Mouse (Mus musculus) layer of hippocampus, postnatal 25 days (tissue): ENCODE results near the gene Awat2. TPM values are rescaled to one million over a fixed set of nuclear protein-coding genes. Genes with fewer than 3 reads are reported as not detected.
"Not testable (repeated sequence)": the region's sequence is repeated elsewhere in the genome, so short reads cannot be mapped to it uniquely, and the experiment has no call there.

Experiments
- DNase-seq, 2 experiments: peaks; one replicate each; pipeline ENCODE4 v3.0.0; 2022; ENCODE audit warnings: mixed read lengths in 2 of 2, low spot score in 1 of 2; ENCODE audit errors: extremely low spot score in 1 of 2
- microRNA-seq, 2 experiments: library from miRNA; unstranded; fragments of <30 nt; microRNA quantifications; one replicate each; pipeline ENCODE4 v1.2.0; 2021
- total RNA-seq, 2 experiments: library from RNA; stranded (reverse); gene quantifications; 2 replicates each; pipeline ENCODE4 v1.2.3; 2021

Awat2 gene
- under 1 TPM in 1 of 2 experiments, not detected in 1; 0.21 TPM for total RNA-seq

DNA sequence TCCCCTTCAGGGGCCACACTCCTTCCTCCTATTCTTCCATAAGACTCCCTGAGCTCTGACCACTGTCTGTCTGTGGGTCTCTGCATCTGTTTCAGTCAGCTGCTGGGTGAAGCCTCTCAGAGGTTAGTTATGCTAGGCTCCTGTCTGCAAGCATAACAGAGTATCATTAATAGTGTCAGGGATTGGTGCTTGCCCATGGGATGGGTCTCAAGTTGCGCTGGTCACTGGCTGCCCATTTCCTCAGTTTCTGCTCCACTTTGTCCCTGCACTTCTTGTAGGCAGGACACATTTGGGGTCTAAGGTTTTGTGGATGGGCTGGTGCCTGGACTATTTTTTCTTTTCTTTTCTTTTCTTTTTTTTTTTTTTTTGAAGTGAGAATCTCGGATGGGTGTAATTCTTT lies at the start of gene Awat2:
Gene Awat2 (minus strand): TSS at position 101 of the 400 bp plus-strand sequence.
- not testable (repeated sequence) for DNase-seq

DNA sequence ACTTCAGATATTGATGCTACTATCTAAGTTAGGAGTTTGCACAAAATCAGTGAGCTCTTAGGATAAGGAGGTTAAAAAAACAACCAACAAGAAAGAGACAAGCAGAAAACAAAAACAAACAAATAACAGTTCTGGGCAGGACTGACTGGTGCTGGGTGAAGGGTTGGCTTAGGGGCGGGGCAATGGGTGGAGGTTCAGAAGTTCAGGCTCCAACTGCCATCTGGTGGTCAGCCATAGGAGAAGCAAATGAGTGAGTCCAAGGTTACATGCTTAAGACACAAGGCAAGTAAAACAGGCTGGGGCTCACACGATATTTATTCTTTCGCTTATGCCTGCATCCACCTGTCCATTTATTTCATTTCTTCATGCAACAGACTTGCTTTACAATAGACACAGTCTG lies 37.8 kb upstream of the Awat2 start:
- DNase-seq = peak; percentile 16 to 31

- DNase-seq = no peak
These were observed 33.2 kb upstream of the Awat2 start for GRCm38 (mm10) chrX:100475569-100476223.

- no peak for DNase-seq
These were observed 29.0 kb upstream of the Awat2 start for GRCm38 (mm10) chrX:100471491-100471890.

GRCm38 (mm10) chrX:100470126-100470525 lies 27.6 kb upstream of the Awat2 start:
- no peak for DNase-seq

GRCm38 (mm10) chrX:100468047-100468446 lies 25.5 kb upstream of the Awat2 start:
- no peak for DNase-seq

GRCm38 (mm10) chrX:100443532-100443931 lies 1.0 kb upstream of the Awat2 start:
- no peak for DNase-seq

GRCm38 (mm10) chrX:100432311-100432710 lies 10.2 kb downstream of the Awat2 start:
- DNase-seq = no peak

DNA sequence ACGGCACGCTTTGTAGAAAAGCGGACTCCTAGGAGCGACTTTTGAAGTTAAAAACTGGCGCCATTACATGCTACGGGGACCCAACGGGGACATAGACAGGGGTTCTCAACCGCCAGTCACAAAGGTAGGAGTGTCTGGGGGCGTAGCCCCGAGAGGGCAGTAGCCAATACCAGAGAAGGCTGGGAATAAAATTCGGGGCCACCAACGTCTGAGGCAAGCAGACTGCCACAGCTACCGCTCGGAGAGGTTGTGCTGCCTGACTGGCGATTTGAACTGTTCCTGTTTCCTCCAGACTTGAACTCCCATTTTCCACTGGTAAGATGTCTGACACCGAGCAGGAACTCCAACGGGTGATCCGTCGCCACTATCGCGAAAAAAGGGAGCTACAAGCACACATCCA lies 13.8 kb downstream of the Awat2 start, which contains the start of gene Otud6a:
Gene Otud6a (plus strand): TSS at position 321 of the 400 bp plus-strand sequence.
- no peak for DNase-seq

DNA sequence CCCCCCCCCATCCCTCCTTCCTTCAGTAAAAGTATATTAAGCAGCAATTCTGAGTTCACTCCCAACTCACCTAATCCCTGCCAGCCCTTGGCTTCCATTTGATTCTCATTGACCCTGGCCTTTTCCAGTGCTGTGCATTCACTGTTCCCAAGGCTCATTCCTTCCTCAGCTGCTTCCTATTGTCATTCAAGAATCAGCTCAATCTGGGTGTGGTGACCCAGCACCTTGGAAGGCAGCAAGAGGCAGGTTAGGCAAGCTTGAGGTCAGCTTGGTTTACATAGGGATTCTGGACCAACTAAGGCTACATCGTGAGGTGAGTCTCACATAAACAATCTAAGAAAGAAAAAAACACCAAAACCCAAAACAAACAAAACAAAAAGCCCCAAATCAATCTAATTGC lies 33.3 kb downstream of the Awat2 start:
- DNase-seq = no peak

- DNase-seq = no peak
These were observed 40.9 kb downstream of the Awat2 start for GRCm38 (mm10) chrX:100401657-100402056.

DNA sequence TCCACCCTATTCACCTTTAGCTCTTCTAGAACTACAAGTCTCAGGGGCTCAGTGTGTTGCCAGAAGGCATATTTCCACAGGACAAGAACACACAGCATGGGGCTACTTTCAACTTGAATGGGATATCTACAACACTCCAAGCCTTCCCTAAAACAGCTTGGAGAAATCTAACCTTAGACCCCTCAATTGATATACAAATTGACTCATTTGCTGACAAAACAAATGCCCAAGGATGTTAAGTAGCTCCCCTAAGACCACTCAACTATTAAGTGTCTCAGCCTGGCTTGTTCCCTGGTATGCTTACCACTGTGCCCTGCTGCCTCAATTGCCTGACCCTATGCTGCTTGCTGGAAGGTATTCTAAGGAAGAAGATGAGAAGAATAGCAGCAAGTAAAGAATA lies 41.6 kb downstream of the Awat2 start:
- no peak for DNase-seq

- DNase-seq = peak in 1 of 2 experiments; percentile 4
These were observed 47.5 kb downstream of the Awat2 start for GRCm38 (mm10) chrX:100395026-100395425.

DNA sequence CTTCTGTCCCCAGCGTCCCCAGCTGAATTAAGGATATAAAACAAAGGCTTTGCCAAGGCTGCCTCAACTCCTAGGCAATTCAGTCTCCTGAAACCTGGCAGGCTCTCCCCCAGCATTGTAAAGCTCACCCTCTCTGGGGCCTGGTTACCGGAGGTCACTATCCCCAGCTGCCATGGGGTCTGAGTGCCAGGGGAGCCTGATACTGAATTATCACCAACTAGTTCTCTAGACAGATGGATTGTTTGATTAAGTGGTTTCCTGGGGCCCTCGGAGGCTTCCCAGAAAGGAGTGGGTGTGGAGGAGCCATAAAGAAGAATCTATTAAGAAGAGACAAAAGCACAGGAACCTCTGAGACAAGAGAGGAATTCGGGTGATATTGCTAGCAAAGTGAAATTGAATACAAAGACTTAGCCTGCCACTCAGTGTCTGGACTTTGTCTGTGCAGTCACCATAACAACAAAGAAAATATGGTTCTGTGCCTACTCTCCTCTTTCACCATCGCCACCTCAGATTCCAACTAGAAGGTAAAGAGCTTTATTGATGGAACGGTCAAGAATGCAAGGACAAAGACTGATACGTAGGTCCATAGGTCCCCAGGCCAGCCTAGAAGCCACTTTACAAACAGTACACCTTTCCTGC lies 48.2 kb downstream of the Awat2 start:
- DNase-seq = no peak

DNA sequence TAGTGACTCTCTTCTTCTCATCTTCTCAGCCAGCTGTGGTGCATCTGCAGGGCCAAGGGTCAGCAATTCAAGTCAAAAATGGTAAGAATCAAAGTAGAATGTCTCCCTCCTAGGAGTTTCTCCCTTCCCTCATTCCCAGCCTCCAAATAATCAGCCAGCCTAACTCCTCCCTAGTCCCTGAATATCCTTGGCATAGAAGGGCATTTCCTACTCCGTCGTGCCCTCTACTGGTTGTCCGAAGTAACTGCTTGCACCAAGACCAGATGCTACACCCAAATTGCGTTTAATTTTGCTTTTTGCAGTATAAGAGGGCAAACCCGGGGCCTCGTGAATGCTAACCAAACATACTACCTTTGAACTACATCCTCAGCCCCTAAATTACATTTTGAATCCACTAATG lies 50.2 kb downstream of the Awat2 start:
- peak in 1 of 2 experiments; percentile 33 for DNase-seq

DNA sequence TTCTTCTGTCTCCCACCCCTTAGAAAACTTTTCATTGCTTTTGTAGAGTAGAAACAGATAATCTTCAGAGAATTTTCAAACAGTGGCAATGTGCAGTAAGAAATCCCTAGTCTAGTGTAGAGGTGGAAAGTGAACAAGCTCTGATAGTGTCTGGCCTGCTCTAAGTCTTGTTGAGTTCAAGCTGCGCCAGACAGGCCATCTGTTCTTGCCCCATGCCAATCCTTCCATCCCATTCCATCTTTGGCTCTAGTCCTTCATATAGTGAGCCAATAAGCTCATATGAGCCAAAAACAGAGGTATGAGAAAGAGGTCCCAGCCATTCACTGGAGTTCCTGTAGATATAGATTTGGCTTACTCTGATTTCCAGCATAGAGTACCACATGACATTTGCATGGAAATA lies 52.6 kb downstream of the Awat2 start:
- no peak for DNase-seq

DNA sequence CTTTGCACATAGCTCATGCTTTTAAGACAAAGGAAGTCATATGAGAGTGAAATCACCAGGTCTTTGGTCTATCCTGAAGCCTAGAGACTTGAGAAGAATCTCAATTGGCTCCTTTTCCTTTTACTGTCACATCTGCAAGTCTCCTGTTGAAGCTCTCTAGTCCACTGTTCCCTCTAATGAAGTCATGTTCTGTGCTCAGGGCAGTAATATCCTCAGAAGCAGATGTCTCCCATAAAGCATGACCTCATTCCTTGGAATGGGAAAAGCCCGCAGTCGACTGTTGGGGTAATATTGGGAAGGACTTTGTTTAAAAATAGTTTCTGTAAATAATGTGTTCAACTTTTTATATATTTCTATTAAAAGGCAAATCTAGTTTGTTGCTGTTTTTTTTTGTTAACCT lies 85.5 kb downstream of the Awat2 start:
- DNase-seq = no peak

Small RNA genes within 50 kb of the gene (microRNA-seq; reads per million reads assigned to microRNA genes)
- gene Mir676 = 2,938 to 3,478 reads per million in 2 experiments

Other genes starting within 250 kb of the Awat2 start
- gene Otud6a, start 13.7 kb downstream of the Awat2 start, total RNA-seq = not detected
- gene Igbp1, start 51.6 kb upstream of the Awat2 start, total RNA-seq = 10 to 100 TPM; 34.3 to 34.5 TPM
- gene Dgat2l6, start 82.1 kb upstream of the Awat2 start, total RNA-seq = under 1 TPM; 0.07 to 0.31 TPM
- gene Awat1, start 129.5 kb upstream of the Awat2 start, total RNA-seq = not detected
- under 1 TPM in 1 of 2 experiments, not detected in 1; 0.05 TPM for gene P2ry4, start 152.2 kb upstream of the Awat2 start, total RNA-seq
- under 1 TPM in 1 of 2 experiments, not detected in 1; 0.27 TPM for gene Arr3, start 162.8 kb upstream of the Awat2 start, total RNA-seq
- gene Kif4, start 183.0 kb upstream of the Awat2 start, total RNA-seq = under 1 TPM; 0.61 to 0.86 TPM
- 10 to 100 TPM; 43.1 to 45.7 TPM for gene Pdzd11, start 183.9 kb upstream of the Awat2 start, total RNA-seq